Mouse (Mus musculus): ENCODE results near the gene Slc5a5.

GRCm38 (mm10) chr8:70880126-70880525 lies 12.4 kb downstream of the Slc5a5 start:
- TF ChIP-seq CTCF (IDR thresholded peaks at IDR 0.05; ENCODE audit: low read depth) (no peak), EP300 (IDR thresholded peaks at IDR 0.05; ENCODE audit: low read depth) (no peak)
